Mouse (Mus musculus) liver, adult 2 months (tissue): ENCODE data around the gene Shox2. TPM values are rescaled to one million over a fixed set of nuclear protein-coding genes. Genes with fewer than 3 reads are reported as not detected.

Source experiments
- DNase-seq: peaks from one replicate; pipeline ENCODE4 v3.0.0-alpha.2; 2011; ENCODE audit warnings: low read depth, low spot score; ENCODE audit errors: extremely low read depth
- H3K27ac ChIP-seq: fragments of 200-500 bp; replicated peaks from 2 replicates; pipeline ENCODE4 v1.5.1; 2012; ENCODE audit warnings: low read depth, mild to moderate bottlenecking, control low read depth, inconsistent platforms, low read length; ENCODE audit not compliant: insufficient read depth
- H3K27me3 ChIP-seq: fragments of 200-500 bp; 2 replicates; pipeline ENCODE4 v1.6.1; 2012; ENCODE audit warnings: mild to moderate bottlenecking, moderate library complexity, low read length, inconsistent platforms; ENCODE audit not compliant: control insufficient read depth, insufficient read depth
- H3K36me3 ChIP-seq: fragments of 200-500 bp; 2 replicates; pipeline ENCODE4 v1.6.1; 2012; ENCODE audit warnings: low read length, inconsistent platforms; ENCODE audit not compliant: control insufficient read depth, insufficient read depth
- H3K4me1 ChIP-seq: fragments of 200-500 bp; 2 replicates; pipeline ENCODE4 v1.6.1; 2011; ENCODE audit warnings: low read length; ENCODE audit not compliant: control insufficient read depth, insufficient read depth
- H3K4me3 ChIP-seq: fragments of 200-500 bp; 2 replicates; pipeline ENCODE4 v1.5.1; 2011; ENCODE audit warnings: low read depth, mild to moderate bottlenecking, control low read depth, low read length, moderate library complexity; ENCODE audit not compliant: insufficient read depth
- H3K79me2 ChIP-seq: fragments of 200-500 bp; 2 replicates; pipeline ENCODE4 v1.6.1; 2012; ENCODE audit warnings: inconsistent platforms, mild to moderate bottlenecking, low read length, moderate library complexity; ENCODE audit not compliant: control insufficient read depth, insufficient read depth
- H3K9ac ChIP-seq: fragments of 200-500 bp; 2 replicates; pipeline ENCODE4 v1.6.1; 2012; ENCODE audit warnings: low read depth, mild to moderate bottlenecking, control low read depth, inconsistent platforms, low read length
- CTCF ChIP-seq: fragments of 200-500 bp; IDR thresholded peaks from 2 replicates; pipeline ENCODE4 v1.5.1; 2011; ENCODE audit warnings: low read depth, low read length, control low read depth
- POLR2A ChIP-seq: fragments of 200-500 bp; IDR thresholded peaks from 2 replicates; pipeline ENCODE4 v1.6.1; 2011; ENCODE audit warnings: low read length, control low read depth; ENCODE audit not compliant: insufficient read depth; ENCODE audit errors: extremely low read depth
- WGBS: fragments of 180-500 bp; shearing (Covaris S2); methylation state at CpG from one replicate; pipeline ENCODE4 v1.1.7; 2018; 5-methylcytosine and 5-hydroxymethylcytosine counted together
- polyA plus RNA-seq: library from polyadenylated mRNA; depleted of rRNA; stranded (reverse); fragments of >200 nt; gene quantifications from 2 replicates; pipeline ENCODE4 v1.2.3, GENCODE M21; 2012; rRNA removed
- total RNA-seq: library from RNA; depleted of rRNA; stranded (reverse); fragments of >200 nt; gene quantifications from 2 replicates; pipeline ENCODE4 v1.2.3, GENCODE M21; 2014; rRNA removed

Gene Shox2
- total RNA-seq (not detected in 2 replicates), polyA plus RNA-seq (not detected in 2 replicates)

GRCm38 (mm10) chr3:66981706-66982105 is at the start of gene Shox2:
Gene Shox2 (minus strand): TSS chr3:66981771.
- Histone ChIP-seq H3K27me3 (peaks cover 30% of the 10 kb centered on the region), H3K4me1 (peaks cover 5% of the 10 kb centered on the region), H3K36me3 (no peaks in the 10 kb centered on the region), H3K27ac (no peak within 1 kb of the TSS), H3K9ac (no peak within 1 kb of the TSS), H3K79me2 (peaks cover 6% of the 10 kb centered on the region; the same call in 1 of the 2 replicates), H3K4me3 (peak within 1 kb of the TSS; percentile 59)
- WGBS = 2% methylated on average over 14 of the region's 15 CpGs
- TF ChIP-seq POLR2A (no peak), CTCF (no peak)
- DNase-seq = no peak

GRCm38 (mm10) chr3:66996820-66997219 is 15.2 kb upstream of the Shox2 start:
- no peak for DNase-seq
- no peaks in the 10 kb centered on the region; the same call in 1 of the 2 replicates for H3K79me2 ChIP-seq
- 93% methylated on average over 1 of the region's 1 CpGs for WGBS
- H3K27me3 ChIP-seq = no peaks in the 10 kb centered on the region
- H3K27ac ChIP-seq = no peak overlapping the region
- H3K36me3 ChIP-seq = peaks cover 18% of the 10 kb centered on the region; the same call in 1 of the 2 replicates
- no peak overlapping the region for H3K9ac ChIP-seq
- H3K4me3 ChIP-seq = no peak overlapping the region
- TF ChIP-seq CTCF (no peak), POLR2A (no peak)
- no peaks in the 10 kb centered on the region; the same call in 1 of the 2 replicates for H3K4me1 ChIP-seq

GRCm38 (mm10) chr3:66986287-66986560 is 4.7 kb upstream of the Shox2 start:
- no peak for DNase-seq
- no peaks in the 10 kb centered on the region for H3K36me3 ChIP-seq
- peaks cover 6% of the 10 kb centered on the region; the same call in 1 of the 2 replicates for H3K79me2 ChIP-seq
- peak overlapping the region; percentile 96 for H3K4me3 ChIP-seq
- 12% methylated on average over 1 of the region's 1 CpGs for WGBS
- H3K9ac ChIP-seq = peak overlapping the region; percentile 92
- peaks cover 5% of the 10 kb centered on the region for H3K4me1 ChIP-seq
- peaks cover 8% of the 10 kb centered on the region for H3K27me3 ChIP-seq
- TF ChIP-seq POLR2A = no peak
- no peak for TF ChIP-seq CTCF
- H3K27ac ChIP-seq = no peak overlapping the region

GRCm38 (mm10) chr3:66985539-66986286 is 4.1 kb upstream of the Shox2 start:
- Histone ChIP-seq H3K4me3 (peak overlapping the region; percentile 96), H3K9ac (peak overlapping the region; percentile 92), H3K27ac (no peak overlapping the region; the same call in 1 of the 2 replicates), H3K36me3 (no peaks in the 10 kb centered on the region), H3K27me3 (peaks cover 13% of the 10 kb centered on the region), H3K79me2 (peaks cover 6% of the 10 kb centered on the region; the same call in 1 of the 2 replicates), H3K4me1 (peaks cover 5% of the 10 kb centered on the region)
- TF ChIP-seq POLR2A (no peak), CTCF (no peak)
- peak; percentile 91 for DNase-seq
- WGBS = under 1% methylated on average over 60 of the region's 60 CpGs

GRCm38 (mm10) chr3:66983481-66983880 is 1.9 kb upstream of the Shox2 start:
- Histone ChIP-seq H3K27me3 (peaks cover 27% of the 10 kb centered on the region), H3K9ac (no peak overlapping the region), H3K36me3 (no peaks in the 10 kb centered on the region), H3K4me1 (peaks cover 5% of the 10 kb centered on the region), H3K27ac (no peak overlapping the region), H3K79me2 (peaks cover 6% of the 10 kb centered on the region; the same call in 1 of the 2 replicates), H3K4me3 (no peak overlapping the region)
- WGBS = 17% methylated on average over 3 of the region's 3 CpGs
- DNase-seq = peak; percentile 22
- TF ChIP-seq POLR2A = no peak
- no peak for TF ChIP-seq CTCF

GRCm38 (mm10) chr3:66982181-66982911 is 775 bp upstream of the Shox2 start:
- Histone ChIP-seq H3K4me3 (no peak overlapping the region), H3K79me2 (peaks cover 6% of the 10 kb centered on the region; the same call in 1 of the 2 replicates), H3K4me1 (peaks cover 5% of the 10 kb centered on the region), H3K9ac (no peak overlapping the region), H3K36me3 (no peaks in the 10 kb centered on the region), H3K27me3 (peaks cover 30% of the 10 kb centered on the region), H3K27ac (no peak overlapping the region)
- 2% methylated on average over 29 of the region's 29 CpGs for WGBS
- no peak for DNase-seq
- no peak for TF ChIP-seq CTCF
- no peak for TF ChIP-seq POLR2A
